Mouse (Mus musculus): Measurements from ENCODE around the gene H2-T22. TPM values are rescaled to one million over a fixed set of nuclear protein-coding genes. Genes with fewer than 3 reads are reported as not detected.
"Not testable (repeated sequence)": the region's sequence is repeated elsewhere in the genome, so short reads cannot be mapped to it uniquely, and the experiment has no call there.

Gene H2-T22
- total and polyA plus RNA-seq, 2 experiments: 110 to 138 TPM

DNA sequence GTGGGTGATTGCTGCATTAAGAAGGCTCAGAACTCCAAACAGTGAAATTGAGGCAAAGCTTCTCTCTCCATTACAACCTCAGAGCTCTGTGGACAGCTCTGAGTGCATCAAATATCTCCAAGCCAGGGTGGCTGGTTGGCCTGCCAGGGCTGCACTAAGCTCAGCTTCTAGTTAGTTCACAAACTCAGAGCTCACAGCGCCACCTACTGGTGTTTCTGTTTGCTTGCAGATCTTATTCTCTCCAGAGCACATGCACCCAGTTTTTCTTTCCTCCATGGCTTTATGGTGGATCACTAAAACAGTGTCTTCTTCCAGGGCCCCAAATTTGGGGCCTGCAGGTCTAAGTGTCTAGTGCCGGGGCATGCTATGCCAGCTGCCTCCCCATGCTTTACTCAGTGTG, 18.3 kb upstream of the H2-T22 start:
- Histone ChIP-seq H3K27me3 (ENCODE audit: control insufficient read depth, insufficient read depth, low read length) (no peaks in the 10 kb centered on the region), H3K4me3 (ENCODE audit: insufficient read depth, low read depth, low read length) (no peak overlapping the region), H3K9ac (ENCODE audit: low read depth, low read length) (no peak overlapping the region), H3K36me3 (ENCODE audit: control insufficient read depth, insufficient read depth, low read length) (no peaks in the 10 kb centered on the region), H3K4me1 (ENCODE audit: control insufficient read depth, insufficient read depth, low read length) (no peaks in the 10 kb centered on the region), H3K79me2 (ENCODE audit: control insufficient read depth, insufficient read depth, low read length) (no peaks in the 10 kb centered on the region), H3K27ac (replicated peaks; ENCODE audit: insufficient read depth, low read depth, low read length) (no peak overlapping the region)
- TF ChIP-seq CTCF (IDR thresholded peaks at IDR 0.05; ENCODE audit: low read depth, low read length) (peak; percentile 74), POLR2A (IDR thresholded peaks at IDR 0.05; ENCODE audit: extremely low read depth, insufficient read depth, low read length) (no peak)
- DNase-seq (ENCODE audit: extremely low read depth, low read depth, low spot score): peak; percentile 81
- 13% methylated on average over 2 of the region's 2 CpGs for WGBS

DNA sequence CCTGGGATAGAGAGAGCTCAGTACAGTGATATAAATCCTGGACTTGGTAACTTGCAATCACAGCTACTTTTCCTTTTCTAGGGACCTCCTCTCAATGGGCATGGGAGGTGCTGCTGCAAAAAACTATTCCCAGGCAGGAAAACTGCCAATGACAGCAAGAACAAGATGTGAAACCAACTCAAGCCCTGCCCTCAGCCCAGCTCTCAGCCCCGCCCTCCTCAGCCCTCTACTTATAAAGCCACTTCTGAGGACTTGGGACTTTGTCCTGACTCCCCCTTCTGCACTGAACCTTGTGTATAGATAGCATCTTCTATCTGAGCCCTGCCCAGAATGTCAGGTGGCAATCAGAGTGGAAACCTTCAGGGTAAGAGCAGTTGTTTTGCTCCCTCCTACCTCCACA, 15.8 kb upstream of the H2-T22 start, which contains the start of gene Gm11127:
Gm11127 (minus strand) TSS at position 10 of the 400 bp plus-strand sequence.
- H3K79me2 ChIP-seq (ENCODE audit: control insufficient read depth, insufficient read depth, low read length); DNase-seq (ENCODE audit: extremely low read depth, low read depth, low spot score); H3K27me3 ChIP-seq (ENCODE audit: control insufficient read depth, insufficient read depth, low read length); H3K9ac ChIP-seq (ENCODE audit: low read depth, low read length); H3K27ac ChIP-seq (replicated peaks; ENCODE audit: insufficient read depth, low read depth, low read length); H3K4me3 ChIP-seq (ENCODE audit: insufficient read depth, low read depth, low read length); H3K36me3 ChIP-seq (ENCODE audit: control insufficient read depth, insufficient read depth, low read length); H3K4me1 ChIP-seq (ENCODE audit: control insufficient read depth, insufficient read depth, low read length): not testable (repeated sequence)
- 70% methylated on average over 1 of the region's 1 CpGs for WGBS

DNA sequence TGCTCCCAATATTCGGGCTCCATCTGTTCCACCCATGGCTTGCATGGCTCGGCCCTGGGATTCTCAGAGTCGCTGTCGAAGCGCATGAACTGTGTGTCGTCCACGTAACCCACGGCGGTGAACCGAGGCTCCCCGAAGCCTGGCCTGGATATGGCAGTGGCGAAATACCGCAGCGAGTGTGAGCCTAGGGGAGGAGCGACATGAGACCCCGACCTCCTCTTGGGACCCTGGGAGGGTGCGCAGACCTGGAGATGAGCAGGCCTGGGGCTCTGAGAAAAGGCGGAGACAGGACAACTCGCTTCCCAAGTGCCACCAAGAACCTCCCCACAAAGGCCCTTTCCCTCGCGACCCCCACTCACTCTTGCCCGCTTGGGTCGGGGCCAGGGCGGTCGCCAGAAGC, 15.4 kb upstream of the H2-T22 start:
- H3K27me3 ChIP-seq (ENCODE audit: control insufficient read depth, insufficient read depth, low read length); H3K27ac ChIP-seq (replicated peaks; ENCODE audit: insufficient read depth, low read depth, low read length); H3K4me1 ChIP-seq (ENCODE audit: control insufficient read depth, insufficient read depth, low read length); H3K79me2 ChIP-seq (ENCODE audit: control insufficient read depth, insufficient read depth, low read length); H3K4me3 ChIP-seq (ENCODE audit: insufficient read depth, low read depth, low read length); DNase-seq (ENCODE audit: extremely low read depth, low read depth, low spot score); H3K36me3 ChIP-seq (ENCODE audit: control insufficient read depth, insufficient read depth, low read length); H3K9ac ChIP-seq (ENCODE audit: low read depth, low read length): not testable (repeated sequence)
- 87% methylated on average over 24 of the region's 25 CpGs for WGBS

DNA sequence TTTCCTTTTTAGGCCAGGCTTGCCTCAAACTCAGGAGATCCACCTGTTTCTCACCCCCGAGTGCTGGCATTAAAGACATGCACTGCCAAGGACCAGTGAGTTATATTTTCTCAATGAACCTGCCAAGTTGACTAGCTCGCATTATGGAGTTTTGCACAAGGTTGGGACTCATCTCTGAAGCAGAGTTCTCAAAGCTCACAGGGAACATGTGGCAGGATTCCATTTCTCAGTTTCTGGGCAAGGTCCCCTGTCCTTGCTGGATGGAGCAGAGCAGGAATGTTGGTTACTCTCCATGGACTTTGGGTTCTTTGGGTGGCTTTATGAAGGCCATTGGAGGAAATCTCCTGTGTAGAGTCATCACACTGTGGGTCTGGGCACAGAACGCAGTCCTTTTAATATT, 739 bp upstream of the H2-T22 start:
- H3K9ac ChIP-seq (ENCODE audit: low read depth, low read length): peak overlapping the region; percentile 74
- peak; percentile 77 for DNase-seq (ENCODE audit: extremely low read depth, low read depth, low spot score)
- H3K4me1 ChIP-seq (ENCODE audit: control insufficient read depth, insufficient read depth, low read length): peaks cover 3% of the 10 kb centered on the region; the same call in 1 of the 2 replicates
- no peaks in the 10 kb centered on the region for H3K27me3 ChIP-seq (ENCODE audit: control insufficient read depth, insufficient read depth, low read length)
- H3K79me2 ChIP-seq (ENCODE audit: control insufficient read depth, insufficient read depth, low read length): peaks cover 2% of the 10 kb centered on the region; the same call in 1 of the 2 replicates
- H3K4me3 ChIP-seq (ENCODE audit: insufficient read depth, low read depth, low read length): peak overlapping the region; percentile 67
- peak overlapping the region; percentile 88 for H3K27ac ChIP-seq (replicated peaks; ENCODE audit: insufficient read depth, low read depth, low read length)
- no peak for TF ChIP-seq POLR2A (IDR thresholded peaks at IDR 0.05; ENCODE audit: extremely low read depth, insufficient read depth, low read length)
- TF ChIP-seq CTCF (IDR thresholded peaks at IDR 0.05; ENCODE audit: low read depth, low read length): no peak
- WGBS: 17% methylated on average over 3 of the region's 3 CpGs
- no peaks in the 10 kb centered on the region for H3K36me3 ChIP-seq (ENCODE audit: control insufficient read depth, insufficient read depth, low read length)

DNA sequence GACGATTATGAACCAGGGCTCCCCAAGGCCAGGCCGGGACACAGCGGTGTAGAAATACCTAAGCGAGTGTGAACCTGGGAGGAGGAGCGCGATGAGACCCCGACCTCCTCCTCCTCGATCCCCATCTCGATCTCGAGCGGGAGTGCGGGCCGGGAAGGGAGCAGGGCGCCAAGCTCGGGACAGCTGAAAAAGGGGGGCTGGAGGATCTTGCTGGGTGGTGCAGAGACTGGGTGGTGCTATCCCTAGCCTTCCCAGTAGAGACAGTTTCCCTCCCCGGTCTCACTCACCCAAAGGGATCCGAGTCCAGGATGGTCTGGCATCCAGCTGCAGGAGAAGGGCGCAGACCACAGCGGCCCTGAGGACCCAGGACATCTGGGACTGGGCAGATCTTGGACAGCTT, 492 bp downstream of the H2-T22 start:
- not testable (repeated sequence) for H3K36me3 ChIP-seq (ENCODE audit: control insufficient read depth, insufficient read depth, low read length); H3K79me2 ChIP-seq (ENCODE audit: control insufficient read depth, insufficient read depth, low read length); H3K4me1 ChIP-seq (ENCODE audit: control insufficient read depth, insufficient read depth, low read length); H3K27me3 ChIP-seq (ENCODE audit: control insufficient read depth, insufficient read depth, low read length); DNase-seq (ENCODE audit: extremely low read depth, low read depth, low spot score)
- WGBS: 5% methylated on average over 19 of the region's 19 CpGs
- Histone ChIP-seq H3K4me3 (ENCODE audit: insufficient read depth, low read depth, low read length) (peak overlapping the region; percentile 62), H3K9ac (ENCODE audit: low read depth, low read length) (peak overlapping the region; percentile 76), H3K27ac (replicated peaks; ENCODE audit: insufficient read depth, low read depth, low read length) (peak overlapping the region; percentile 26; the same call in 1 of the 2 replicates)

DNA sequence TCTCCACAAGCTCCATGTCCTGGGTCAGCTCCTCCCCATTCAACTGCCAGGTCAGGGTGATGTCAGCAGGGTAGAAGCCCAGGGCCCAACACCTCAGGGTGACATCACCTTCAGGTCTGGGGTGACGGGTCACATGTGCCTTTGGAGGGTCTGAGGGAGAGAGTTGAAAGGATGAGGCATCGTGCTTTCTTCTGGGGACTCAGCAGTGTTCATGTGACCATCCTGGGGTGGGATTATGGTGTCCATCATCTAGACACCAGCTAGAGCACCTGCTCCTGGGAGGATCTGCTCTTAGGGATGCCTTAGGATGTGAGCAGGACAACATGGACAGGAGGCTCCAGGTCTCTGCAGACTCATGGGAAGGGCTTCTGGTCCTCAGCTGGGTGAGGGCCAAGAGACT, 1.9 kb downstream of the H2-T22 start:
- DNase-seq (ENCODE audit: extremely low read depth, low read depth, low spot score); H3K9ac ChIP-seq (ENCODE audit: low read depth, low read length); H3K27me3 ChIP-seq (ENCODE audit: control insufficient read depth, insufficient read depth, low read length); H3K36me3 ChIP-seq (ENCODE audit: control insufficient read depth, insufficient read depth, low read length); H3K4me3 ChIP-seq (ENCODE audit: insufficient read depth, low read depth, low read length); H3K79me2 ChIP-seq (ENCODE audit: control insufficient read depth, insufficient read depth, low read length); H3K27ac ChIP-seq (replicated peaks; ENCODE audit: insufficient read depth, low read depth, low read length); H3K4me1 ChIP-seq (ENCODE audit: control insufficient read depth, insufficient read depth, low read length): not testable (repeated sequence)
- WGBS: 93% methylated on average over 2 of the region's 2 CpGs

DNA sequence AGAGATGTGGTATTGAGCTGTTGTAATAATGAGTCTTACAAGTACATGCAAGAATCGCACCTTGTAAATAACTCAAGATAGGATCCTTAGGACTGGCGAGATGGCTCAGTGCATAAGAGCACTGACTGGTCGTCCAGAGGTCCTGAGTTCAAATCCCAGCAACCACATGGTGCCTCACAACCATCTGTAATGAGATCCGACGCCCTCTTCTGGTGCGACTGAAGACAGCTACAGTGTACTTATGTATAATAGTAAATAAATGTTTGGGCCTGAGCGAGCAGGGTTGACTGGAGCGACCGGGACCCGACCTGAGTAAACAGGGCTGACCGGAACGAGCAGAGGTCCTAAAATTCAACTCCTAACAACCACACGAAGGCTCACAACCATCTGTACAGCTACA, 6.4 kb downstream of the H2-T22 start:
- not testable (repeated sequence) for H3K79me2 ChIP-seq (ENCODE audit: control insufficient read depth, insufficient read depth, low read length)

More for the DNA sequence above, 6.4 kb downstream of the H2-T22 start:
- not testable (repeated sequence) for H3K4me3 ChIP-seq (ENCODE audit: insufficient read depth, low read depth, low read length); H3K27ac ChIP-seq (replicated peaks; ENCODE audit: insufficient read depth, low read depth, low read length); H3K4me1 ChIP-seq (ENCODE audit: control insufficient read depth, insufficient read depth, low read length); H3K9ac ChIP-seq (ENCODE audit: low read depth, low read length); DNase-seq (ENCODE audit: extremely low read depth, low read depth, low spot score); H3K36me3 ChIP-seq (ENCODE audit: control insufficient read depth, insufficient read depth, low read length); H3K27me3 ChIP-seq (ENCODE audit: control insufficient read depth, insufficient read depth, low read length)
- 64% methylated on average over 13 of the region's 13 CpGs for WGBS

Measured in liver, adult 2 months (tissue).